ENCODE assay signal across 22 mouse cellular contexts in the genomic region with DNA sequence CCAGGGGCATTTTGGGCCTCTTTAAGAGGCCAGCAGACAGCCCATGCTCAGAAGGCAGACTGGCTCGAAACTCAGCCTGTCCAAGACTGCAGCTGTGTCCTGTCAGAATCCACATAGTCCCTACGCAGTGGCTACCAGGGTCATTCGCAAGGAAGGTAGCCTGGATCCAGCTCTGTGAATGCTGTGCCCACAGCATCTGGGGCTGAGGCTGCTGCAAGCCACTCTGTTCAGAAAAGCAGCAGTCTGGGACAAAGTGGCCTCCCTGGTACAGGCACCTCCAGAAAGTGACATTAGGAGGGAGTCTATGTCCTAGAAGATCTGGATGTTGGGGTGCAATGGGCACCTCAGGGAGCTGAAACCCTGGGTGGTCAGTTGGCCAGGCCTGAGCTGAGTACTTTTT. TPM values are rescaled to one million over a fixed set of nuclear protein-coding genes. Genes with fewer than 3 reads are reported as not detected.
DNase-seq lines count a peak whose midpoint lies in the region; ATAC-seq and TF ChIP-seq lines count a peak whose summit lies in the region.
"Had no signal": no experiment of that assay in that cellular context is flagged by ENCODE, and none has a peak within 500 bp of the region (broad histone marks: within the 10 kb centered on the region; RNA-seq: fewer than 3 reads in every experiment).

No protein-coding gene starts in this region.

- H3K4me1 ChIP-seq in embryonic facial prominence, embryonic 15.5 days = peaks cover 72% of the 10 kb centered on the region

- peak overlapping the region; percentile 86 for H3K27ac ChIP-seq in gastrocnemius, adult 2 months
- H3K27ac ChIP-seq in layer of hippocampus, adult 2 months = 0 out of 2 replicates have a peak overlapping the region, but pooled peaks have one; percentile 32
- 0 out of 2 replicates have a peak overlapping the region, but pooled peaks have one; percentile 4 for H3K27ac ChIP-seq in embryonic facial prominence, embryonic 15.5 days (replicated peaks)
- H3K27ac ChIP-seq: liver, embryonic 13.5 days had no signal

- no peaks in the 10 kb centered on the region for H3K9me3 ChIP-seq in embryonic facial prominence, embryonic 15.5 days (replicated peaks)
- H3K9me3 ChIP-seq: embryonic facial prominence, embryonic 12.5 days; G1E; liver, embryonic 13.5 days; megakaryocyte, embryonic 14.5 days had no signal

- no peak overlapping the region for H3K9ac ChIP-seq in embryonic facial prominence, embryonic 15.5 days
- H3K9ac ChIP-seq: embryonic facial prominence, embryonic 12.5 days; forebrain, postnatal 0 days; liver, embryonic 13.5 days had no signal

- intact Hi-C loops in gastrocnemius, adult 2 months (cut with DNase I) = no loop called here

- 86% methylated on average over 3 of the region's 3 CpGs for WGBS in embryonic facial prominence, embryonic 15.5 days

- no peaks in the 10 kb centered on the region for H3K36me3 ChIP-seq in embryonic facial prominence, embryonic 15.5 days
- H3K36me3 ChIP-seq: embryonic facial prominence, embryonic 12.5 days had no signal

- no peak overlapping the region for H3K4me3 ChIP-seq in gastrocnemius, adult 2 months
- no peak overlapping the region for H3K4me3 ChIP-seq in layer of hippocampus, adult 2 months
- no peak overlapping the region for H3K4me3 ChIP-seq in embryonic facial prominence, embryonic 15.5 days (replicated peaks)
- H3K4me3 ChIP-seq: embryonic facial prominence, embryonic 12.5 days; liver, embryonic 13.5 days; megakaryocyte, embryonic 14.5 days had no signal

- DNase-seq in gastrocnemius, adult 2 months = no peak
- DNase-seq in gastrocnemius, adult 18-20 months (ENCODE audit: low spot score) = no peak
- no peak for DNase-seq in layer of hippocampus, adult 2 months (ENCODE audit: low spot score in 2 of 2)
- no peak for DNase-seq in layer of hippocampus, adult 9-10 months (ENCODE audit: low spot score)
- no peak for DNase-seq in cerebellum, adult 8-10 months
- DNase-seq: cerebellum, adult 11-12 months; forebrain, postnatal 0 days; gastrocnemius, postnatal 10 days; heart, postnatal 14 days; kidney, adult 11 months; kidney, postnatal 10 days; layer of hippocampus, adult 9-11 months; liver, embryonic 13.5 days; right cerebral cortex, postnatal 4 days had no signal

- ATAC-seq in embryonic facial prominence, embryonic 15.5 days (ENCODE audit: insufficient number of reproducible peaks, low FRiP score, low TSS enrichment, low read depth) = no peak
- ATAC-seq in monocyte, adult 5-6 weeks (replicated peaks; ENCODE audit: insufficient number of reproducible peaks, low FRiP score, low TSS enrichment, poor library complexity, severe bottlenecking) = 0 out of 2 replicates have a peak, but pooled peaks have one; percentile 19
- ATAC-seq in erythroid progenitor cell, adult 5-6 weeks (replicated peaks; ENCODE audit: low FRiP score, poor library complexity, severe bottlenecking) = no peak
- ATAC-seq: CD4-positive, CD25-positive, alpha-beta regulatory T cell, adult 4 months; forebrain, postnatal 0 days; lung, postnatal 0 days had no signal

- no peak for TF ChIP-seq CTCF in gastrocnemius, adult 2 months (IDR thresholded peaks at IDR 0.05)
- no peak for TF ChIP-seq CTCF in layer of hippocampus, adult 2 months (conservative IDR thresholded peaks at IDR 0.05)

- H3K27me3 ChIP-seq in embryonic facial prominence, embryonic 15.5 days = no peaks in the 10 kb centered on the region
- H3K27me3 ChIP-seq: embryonic facial prominence, embryonic 12.5 days; liver, embryonic 13.5 days had no signal

- no peak overlapping the region for H3K4me2 ChIP-seq in embryonic facial prominence, embryonic 15.5 days (replicated peaks)
- H3K4me2 ChIP-seq: embryonic facial prominence, embryonic 12.5 days; liver, embryonic 13.5 days had no signal

RNA-seq across cellular contexts. Expression of a gene that starts 18.7 kb away (rescaled TPM):
- 10 to 100 TPM; 42.7 to 44.8 TPM for total RNA-seq in gastrocnemius, adult 2 months (2021)
- total RNA-seq in gastrocnemius, adult 18-20 months (2021) = 10 to 100 TPM; 38.9 to 42.9 TPM
- total RNA-seq in layer of hippocampus, adult 2 months (2021) = 10 to 100 TPM; 34.8 to 40.8 TPM
- 28.4 and 28.6 TPM in 2 replicates for polyA plus RNA-seq in embryonic facial prominence, embryonic 15.5 days (2015; fragmentation: Nextera tagmentation; extraction: Ambion mirVana)
- total RNA-seq in monocyte, adult 5-6 weeks (2017) = 8.1 to 8.8 TPM (median 8.5 TPM) in 3 replicates
- total RNA-seq in erythroid progenitor cell, adult 5-6 weeks (2015; ENCODE audit: low replicate concordance) = 107 and 136 TPM in 2 replicates
- total RNA-seq in erythroid progenitor cell, adult 5-6 weeks (2017; ENCODE audit: low replicate concordance) = 57.0 and 72.9 TPM in 2 replicates

RNA-seq across cellular contexts. Expression of a gene that starts 19.0 kb away (rescaled TPM):
- not detected for total RNA-seq in gastrocnemius, adult 2 months (2021)
- not detected for total RNA-seq in gastrocnemius, adult 18-20 months (2021)
- total RNA-seq in layer of hippocampus, adult 2 months (2021) = 1 to 10 TPM in 1 of 2 experiments, under 1 TPM in 1; 1.00 to 1.2 TPM
- 1.9 and 3.2 TPM in 2 replicates for polyA plus RNA-seq in embryonic facial prominence, embryonic 15.5 days (2015; fragmentation: Nextera tagmentation; extraction: Ambion mirVana)
- total RNA-seq in monocyte, adult 5-6 weeks (2017) = 0.57 TPM in 1 of 3 replicates, not detected in the others
- 2.5 TPM in 1 of 2 replicates, not detected in the other for total RNA-seq in erythroid progenitor cell, adult 5-6 weeks (2015; ENCODE audit: low replicate concordance)
- total RNA-seq in erythroid progenitor cell, adult 5-6 weeks (2017; ENCODE audit: low replicate concordance) = 3.1 and 3.3 TPM in 2 replicates

RNA-seq across cellular contexts. Expression of a gene that starts 42.6 kb away (rescaled TPM):
- 1 to 10 TPM; 4.9 to 6.6 TPM for total RNA-seq in gastrocnemius, adult 2 months (2021)
- total RNA-seq in gastrocnemius, adult 18-20 months (2021) = 1 to 10 TPM; 7.0 to 7.5 TPM
- 10 to 100 TPM; 23.7 to 28.0 TPM for total RNA-seq in layer of hippocampus, adult 2 months (2021)
- polyA plus RNA-seq in embryonic facial prominence, embryonic 15.5 days (2015; fragmentation: Nextera tagmentation; extraction: Ambion mirVana) = 15.5 and 15.8 TPM in 2 replicates
- 0.43 to 4.0 TPM (median 1.1 TPM) in 3 replicates for total RNA-seq in monocyte, adult 5-6 weeks (2017)
- 0.72 TPM in 1 of 2 replicates, not detected in the other for total RNA-seq in erythroid progenitor cell, adult 5-6 weeks (2015; ENCODE audit: low replicate concordance)
- total RNA-seq in erythroid progenitor cell, adult 5-6 weeks (2017; ENCODE audit: low replicate concordance) = 3.9 TPM in 1 of 2 replicates, not detected in the other

RNA-seq across cellular contexts. Expression of a gene that starts 42.7 kb away (rescaled TPM):
- 10 to 100 TPM; 16.9 to 17.7 TPM for total RNA-seq in gastrocnemius, adult 2 months (2021)
- total RNA-seq in gastrocnemius, adult 18-20 months (2021) = 10 to 100 TPM; 15.8 to 15.9 TPM
- total RNA-seq in layer of hippocampus, adult 2 months (2021) = 10 to 100 TPM; 36.8 to 37.2 TPM
- 43.4 and 44.5 TPM in 2 replicates for polyA plus RNA-seq in embryonic facial prominence, embryonic 15.5 days (2015; fragmentation: Nextera tagmentation; extraction: Ambion mirVana)
- total RNA-seq in monocyte, adult 5-6 weeks (2017) = 42.2 to 59.5 TPM (median 55.9 TPM) in 3 replicates
- 1.1 and 1.3 TPM in 2 replicates for total RNA-seq in erythroid progenitor cell, adult 5-6 weeks (2015; ENCODE audit: low replicate concordance)
- 6.4 and 8.1 TPM in 2 replicates for total RNA-seq in erythroid progenitor cell, adult 5-6 weeks (2017; ENCODE audit: low replicate concordance)

RNA-seq across cellular contexts. Expression of a gene that starts 58.8 kb away (rescaled TPM):
- 10 to 100 TPM in 1 of 2 experiments, 1 to 10 TPM in 1; 8.1 to 10.5 TPM for total RNA-seq in gastrocnemius, adult 2 months (2021)
- total RNA-seq in gastrocnemius, adult 18-20 months (2021) = 1 to 10 TPM; 8.5 to 8.6 TPM
- total RNA-seq in layer of hippocampus, adult 2 months (2021) = 10 to 100 TPM in 1 of 2 experiments, 1 to 10 TPM in 1; 8.7 to 12.1 TPM
- 9.0 and 9.3 TPM in 2 replicates for polyA plus RNA-seq in embryonic facial prominence, embryonic 15.5 days (2015; fragmentation: Nextera tagmentation; extraction: Ambion mirVana)
- 72.9 to 104 TPM (median 90.4 TPM) in 3 replicates for total RNA-seq in monocyte, adult 5-6 weeks (2017)
- total RNA-seq in erythroid progenitor cell, adult 5-6 weeks (2015; ENCODE audit: low replicate concordance) = 3.4 and 5.0 TPM in 2 replicates
- 3.0 and 6.7 TPM in 2 replicates for total RNA-seq in erythroid progenitor cell, adult 5-6 weeks (2017; ENCODE audit: low replicate concordance)

Comparison
In these comparisons a context has a peak if more than half of its experiments do, and no peak if none do; other contexts are left out.
1. H3K27ac ChIP-seq: peak in every context shown above with its lines; median percentile 86 in gastrocnemius, adult 2 months; 32 in layer of hippocampus, adult 2 months; 4 in embryonic facial prominence, embryonic 15.5 days.